Mouse (Mus musculus): ENCODE measurements around the gene Abca13. TPM values are rescaled to one million over a fixed set of nuclear protein-coding genes. Genes with fewer than 3 reads are reported as not detected.
"Not testable (repeated sequence)": the region's sequence is repeated elsewhere in the genome, so short reads cannot be mapped to it uniquely, and the experiment has no call there.

The Abca13 gene
- polyA plus RNA-seq, 2 experiments: 0.10 to 0.11 TPM

GRCm38 (mm10) chr11:9439781-9440180, 248.0 kb downstream of the Abca13 start:
- H3K4me1 ChIP-seq (replicated peaks; ENCODE audit: control insufficient read depth in 2 of 2, insufficient read depth in 2 of 2, low read length in 1 of 2): no peaks in the 10 kb centered on the region
- no peak for DNase-seq (ENCODE audit: low read depth in 3 of 3, low spot score in 3 of 3)
- H3K9ac ChIP-seq (replicated peaks): no peak overlapping the region

GRCm38 (mm10) chr11:9441192-9441591, 249.4 kb downstream of the Abca13 start:
- no peak overlapping the region for H3K4me3 ChIP-seq (ENCODE audit: insufficient read depth in 1 of 2, low read depth in 2 of 2, low read length in 2 of 2)
- H3K4me1 ChIP-seq (replicated peaks; ENCODE audit: control insufficient read depth in 2 of 2, insufficient read depth in 2 of 2, low read length in 1 of 2): no peaks in the 10 kb centered on the region
- ATAC-seq (ENCODE audit: insufficient read depth): no peak
- no peaks in the 10 kb centered on the region for H3K27me3 ChIP-seq (ENCODE audit: control insufficient read depth, insufficient read depth, low read length)
- no peak overlapping the region for H3K4me2 ChIP-seq (ENCODE audit: low read depth)
- H3K27ac ChIP-seq: no peak overlapping the region
- no peaks in the 10 kb centered on the region for H3K36me3 ChIP-seq (replicated peaks; ENCODE audit: control insufficient read depth, insufficient read depth, low read depth)
- no peak for DNase-seq (ENCODE audit: low read depth in 3 of 3, low spot score in 3 of 3)
- TF ChIP-seq EP300 (IDR thresholded peaks at IDR 0.05; ENCODE audit: low read depth): no peak
- TF ChIP-seq CTCF (IDR thresholded peaks at IDR 0.05; ENCODE audit: low read depth): no peak
- no peaks in the 10 kb centered on the region for H3K9me3 ChIP-seq (ENCODE audit: control insufficient read depth, low read length)
- no peak overlapping the region for H3K9ac ChIP-seq (replicated peaks)
- WGBS (ENCODE audit: insufficient replicate concordance): 52% methylated on average over 4 of the region's 4 CpGs

More at GRCm38 (mm10) chr11:9439781-9440180, 248.0 kb downstream of the Abca13 start:
- H3K27me3 ChIP-seq (ENCODE audit: control insufficient read depth, insufficient read depth, low read length): no peaks in the 10 kb centered on the region
- H3K9me3 ChIP-seq (ENCODE audit: control insufficient read depth, low read length): no peaks in the 10 kb centered on the region
- H3K4me2 ChIP-seq (ENCODE audit: low read depth): no peak overlapping the region
- TF ChIP-seq EP300 (IDR thresholded peaks at IDR 0.05; ENCODE audit: low read depth) (no peak), CTCF (IDR thresholded peaks at IDR 0.05; ENCODE audit: low read depth) (no peak)
- WGBS (ENCODE audit: insufficient replicate concordance): 36% methylated on average over 2 of the region's 2 CpGs
- H3K27ac ChIP-seq: no peak overlapping the region
- no peaks in the 10 kb centered on the region for H3K36me3 ChIP-seq (replicated peaks; ENCODE audit: control insufficient read depth, insufficient read depth, low read depth)
- no peak overlapping the region for H3K4me3 ChIP-seq (ENCODE audit: insufficient read depth in 1 of 2, low read depth in 2 of 2, low read length in 2 of 2)
- ATAC-seq (ENCODE audit: insufficient read depth): no peak

GRCm38 (mm10) chr11:9472400-9472799, 280.7 kb downstream of the Abca13 start:
- Histone ChIP-seq H3K36me3 (replicated peaks; ENCODE audit: control insufficient read depth, insufficient read depth, low read depth) (no peaks in the 10 kb centered on the region), H3K4me2 (ENCODE audit: low read depth) (no peak overlapping the region), H3K4me3 (ENCODE audit: insufficient read depth in 1 of 2, low read depth in 2 of 2, low read length in 2 of 2) (no peak overlapping the region), H3K9me3 (ENCODE audit: control insufficient read depth, low read length) (no peaks in the 10 kb centered on the region), H3K27me3 (ENCODE audit: control insufficient read depth, insufficient read depth, low read length) (no peaks in the 10 kb centered on the region), H3K9ac (replicated peaks) (no peak overlapping the region), H3K27ac (no peak overlapping the region), H3K4me1 (replicated peaks; ENCODE audit: control insufficient read depth in 2 of 2, insufficient read depth in 2 of 2, low read length in 1 of 2) (no peaks in the 10 kb centered on the region)
- TF ChIP-seq CTCF (IDR thresholded peaks at IDR 0.05; ENCODE audit: low read depth) (no peak), EP300 (IDR thresholded peaks at IDR 0.05; ENCODE audit: low read depth) (no peak)
- DNase-seq (ENCODE audit: low read depth in 3 of 3, low spot score in 3 of 3) (no peak), ATAC-seq (ENCODE audit: insufficient read depth) (no peak)
- 54% methylated on average over 1 of the region's 1 CpGs for WGBS (ENCODE audit: insufficient replicate concordance)

GRCm38 (mm10) chr11:9481511-9481910, 289.8 kb downstream of the Abca13 start:
- 17% methylated on average over 6 of the region's 6 CpGs for WGBS (ENCODE audit: insufficient replicate concordance)
- Histone ChIP-seq H3K9me3 (ENCODE audit: control insufficient read depth, low read length) (no peaks in the 10 kb centered on the region), H3K4me2 (ENCODE audit: low read depth) (no peak overlapping the region), H3K4me1 (replicated peaks; ENCODE audit: control insufficient read depth in 2 of 2, insufficient read depth in 2 of 2, low read length in 1 of 2) (no peaks in the 10 kb centered on the region), H3K27ac (no peak overlapping the region), H3K27me3 (ENCODE audit: control insufficient read depth, insufficient read depth, low read length) (no peaks in the 10 kb centered on the region), H3K9ac (replicated peaks) (no peak overlapping the region), H3K4me3 (ENCODE audit: insufficient read depth in 1 of 2, low read depth in 2 of 2, low read length in 2 of 2) (no peak overlapping the region), H3K36me3 (replicated peaks; ENCODE audit: control insufficient read depth, insufficient read depth, low read depth) (no peaks in the 10 kb centered on the region)
- 0 out of 2 replicates have a peak, but pooled peaks have one; percentile 17 for TF ChIP-seq CTCF (IDR thresholded peaks at IDR 0.05; ENCODE audit: low read depth)
- TF ChIP-seq EP300 (IDR thresholded peaks at IDR 0.05; ENCODE audit: low read depth): no peak
- DNase-seq (ENCODE audit: low read depth in 3 of 3, low spot score in 3 of 3) (no peak), ATAC-seq (ENCODE audit: insufficient read depth) (no peak)

- H3K4me1 ChIP-seq (replicated peaks; ENCODE audit: control insufficient read depth in 2 of 2, insufficient read depth in 2 of 2, low read length in 1 of 2): no peaks in the 10 kb centered on the region
- DNase-seq (ENCODE audit: low read depth in 3 of 3, low spot score in 3 of 3): no peak
- no peak overlapping the region for H3K4me2 ChIP-seq (ENCODE audit: low read depth)
- WGBS (ENCODE audit: insufficient replicate concordance): 44% methylated on average over 5 of the region's 5 CpGs
- H3K9me3 ChIP-seq (ENCODE audit: control insufficient read depth, low read length): no peaks in the 10 kb centered on the region
- H3K9ac ChIP-seq (replicated peaks): no peak overlapping the region
- H3K27me3 ChIP-seq (ENCODE audit: control insufficient read depth, insufficient read depth, low read length): no peaks in the 10 kb centered on the region
- H3K27ac ChIP-seq: no peak overlapping the region
- no peak for TF ChIP-seq CTCF (IDR thresholded peaks at IDR 0.05; ENCODE audit: low read depth)
- TF ChIP-seq EP300 (IDR thresholded peaks at IDR 0.05; ENCODE audit: low read depth): no peak
- no peak overlapping the region for H3K4me3 ChIP-seq (ENCODE audit: insufficient read depth in 1 of 2, low read depth in 2 of 2, low read length in 2 of 2)
- no peaks in the 10 kb centered on the region for H3K36me3 ChIP-seq (replicated peaks; ENCODE audit: control insufficient read depth, insufficient read depth, low read depth)
- ATAC-seq (ENCODE audit: insufficient read depth): no peak
These were observed 308.8 kb downstream of the Abca13 start for GRCm38 (mm10) chr11:9500326-9501142.

GRCm38 (mm10) chr11:9514966-9515365, 323.2 kb downstream of the Abca13 start:
- not testable (repeated sequence) for H3K27me3 ChIP-seq (ENCODE audit: control insufficient read depth, insufficient read depth, low read length); H3K4me2 ChIP-seq (ENCODE audit: low read depth); H3K4me3 ChIP-seq (ENCODE audit: insufficient read depth in 1 of 2, low read depth in 2 of 2, low read length in 2 of 2); DNase-seq (ENCODE audit: low read depth in 3 of 3, low spot score in 3 of 3); H3K27ac ChIP-seq; H3K36me3 ChIP-seq (replicated peaks; ENCODE audit: control insufficient read depth, insufficient read depth, low read depth); H3K4me1 ChIP-seq (replicated peaks; ENCODE audit: control insufficient read depth in 2 of 2, insufficient read depth in 2 of 2, low read length in 1 of 2); ATAC-seq (ENCODE audit: insufficient read depth); H3K9me3 ChIP-seq (ENCODE audit: control insufficient read depth, low read length); H3K9ac ChIP-seq (replicated peaks)
- WGBS (ENCODE audit: insufficient replicate concordance): 62% methylated on average over 2 of the region's 2 CpGs

Data from liver, embryonic 14.5 days (tissue).